Mouse (Mus musculus) bone marrow, adult 2 months (tissue): ENCODE data around the gene Prps2. TPM values are rescaled to one million over a fixed set of nuclear protein-coding genes. Genes with fewer than 3 reads are reported as not detected.
"Not testable (repeated sequence)": the region's sequence is repeated elsewhere in the genome, so short reads cannot be mapped to it uniquely, and the experiment has no call there.

ENCODE experiments used
- H3K27ac ChIP-seq: fragments of 200-500 bp; 2 replicates; pipeline ENCODE4 v1.5.1; 2012; ENCODE audit warnings: low read depth, mild to moderate bottlenecking, control low read depth, inconsistent platforms, low read length; ENCODE audit not compliant: control insufficient read depth, poor library complexity, insufficient read depth
- H3K4me1 ChIP-seq: fragments of 200-500 bp; 2 replicates; pipeline ENCODE4 v1.6.1; 2011; ENCODE audit warnings: low read length; ENCODE audit not compliant: control insufficient read depth, insufficient read depth
- H3K4me3 ChIP-seq: fragments of 200-500 bp; replicated peaks from 2 replicates; pipeline ENCODE3; 2011; ENCODE audit warnings: mild to moderate bottlenecking, low read depth, low read length, control low read depth; ENCODE audit not compliant: control insufficient read depth
- CTCF ChIP-seq: fragments of 200-500 bp; IDR thresholded peaks from 2 replicates; pipeline ENCODE4 v1.5.1; 2011; ENCODE audit warnings: low read length, control low read depth; ENCODE audit not compliant: control insufficient read depth, insufficient read depth
- POLR2A ChIP-seq: fragments of 200-500 bp; IDR thresholded peaks from 2 replicates; pipeline ENCODE4 v1.6.1; 2011; ENCODE audit warnings: low read depth, mild to moderate bottlenecking, control low read depth, low read length, borderline replicate concordance; ENCODE audit not compliant: control insufficient read depth
- WGBS: fragments of 180-500 bp; shearing (Covaris S2); methylation state at CpG from one replicate; pipeline ENCODE4 v1.1.7; 2018; 5-methylcytosine and 5-hydroxymethylcytosine counted together
- polyA plus RNA-seq: library from polyadenylated mRNA; stranded (reverse); fragments of >200 nt; gene quantifications from 2 replicates; pipeline ENCODE4 v1.2.4, GENCODE M21; 2011; ENCODE audit warnings: low replicate concordance; ENCODE audit not compliant: missing spikeins, insufficient read depth, insufficient read length

The Prps2 gene
- polyA plus RNA-seq, 1 experiment: 9.6 TPM

DNA sequence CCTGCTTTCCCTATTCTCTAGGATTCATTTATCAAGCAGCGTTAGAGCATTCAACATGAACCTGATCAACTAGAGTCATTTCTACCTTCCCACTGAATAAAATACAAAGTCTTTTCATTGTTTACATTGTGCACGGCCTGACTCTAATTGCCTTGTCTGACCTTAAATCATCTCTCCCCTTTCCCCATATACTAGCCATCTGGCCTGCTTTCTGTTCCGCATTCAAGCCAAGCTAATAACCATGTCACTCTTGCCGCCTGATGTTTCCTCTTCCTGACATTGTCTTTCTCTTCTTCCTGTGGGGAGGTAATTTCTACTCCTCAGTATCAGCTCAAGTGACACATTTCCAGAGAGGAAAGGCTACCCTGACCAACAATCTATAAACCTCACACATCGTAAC, 66.8 kb downstream of the Prps2 start:
- 31% methylated on average over 5 of the region's 5 CpGs for WGBS
- TF ChIP-seq POLR2A: no peak
- TF ChIP-seq CTCF: no peak
- no peak overlapping the region for H3K27ac ChIP-seq
- H3K4me1 ChIP-seq: no peaks in the 10 kb centered on the region; the same call in 1 of the 2 replicates
- no peak overlapping the region for H3K4me3 ChIP-seq

DNA sequence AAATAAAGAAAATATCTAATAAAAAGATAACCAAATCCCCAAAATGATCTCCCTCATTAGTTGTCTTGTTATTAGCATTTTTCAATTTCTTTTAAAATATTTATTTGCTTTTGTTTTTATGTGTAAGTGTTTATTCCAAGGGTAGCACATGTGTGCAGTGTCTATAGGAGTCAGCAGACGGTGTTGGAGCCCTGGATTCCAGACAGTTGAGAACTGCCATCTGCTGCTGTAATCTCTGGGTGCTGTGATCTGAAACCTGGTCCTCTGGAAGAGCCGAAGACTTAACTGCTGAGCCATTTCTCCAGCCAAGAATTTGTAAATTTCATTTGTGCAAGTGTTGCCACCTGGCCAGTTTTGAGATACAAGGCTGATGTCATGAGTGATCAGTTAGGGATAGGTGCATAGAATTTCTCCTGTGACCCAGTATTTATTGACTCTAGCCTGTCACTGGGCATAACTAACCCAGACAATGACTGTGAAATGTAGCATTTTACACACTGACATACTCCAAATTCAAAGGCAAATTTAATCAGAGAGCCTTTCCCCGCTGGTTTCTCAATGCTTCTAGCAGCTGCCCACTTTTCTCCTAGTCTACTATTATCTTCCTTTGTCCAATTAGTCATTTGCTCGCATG, 67.3 kb downstream of the Prps2 start:
- 55% methylated on average over 4 of the region's 4 CpGs for WGBS
- TF ChIP-seq CTCF: no peak
- Histone ChIP-seq H3K4me1 (no peaks in the 10 kb centered on the region; the same call in 1 of the 2 replicates), H3K27ac (no peak overlapping the region), H3K4me3 (no peak overlapping the region)

DNA sequence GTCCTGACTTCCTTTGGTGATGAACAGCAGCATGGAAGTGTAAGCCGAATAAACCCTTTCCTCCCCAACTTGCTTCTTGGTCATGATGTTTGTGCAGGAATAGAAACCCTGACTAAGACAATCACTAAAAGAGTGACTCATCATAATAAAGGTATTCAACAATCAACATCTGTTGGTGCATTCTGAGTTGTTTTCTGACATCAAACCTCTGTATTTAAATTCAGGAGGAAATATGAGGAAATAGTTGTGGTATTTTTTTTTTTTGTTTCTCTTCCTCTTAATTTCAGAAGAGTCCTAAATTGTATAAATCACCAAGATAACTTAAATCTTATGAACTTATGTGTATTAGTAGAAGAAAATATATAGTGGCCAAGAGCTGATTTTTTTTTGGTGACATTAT, 80.5 kb downstream of the Prps2 start:
- H3K4me3 ChIP-seq, H3K4me1 ChIP-seq, H3K27ac ChIP-seq: not testable (repeated sequence)
- 43% methylated on average over 1 of the region's 1 CpGs for WGBS

Other genes starting within 250 kb of the Prps2 start
- gene Tmsb4x, start 173.4 kb downstream of the Prps2 start, polyA plus RNA-seq: 2,117 and 3,348 TPM in 2 replicates
- 1.4 and 1.5 TPM in 2 replicates for gene Tlr8, start 118.4 kb downstream of the Prps2 start, polyA plus RNA-seq
- 2.9 and 5.7 TPM in 2 replicates for gene Tlr7, start 52.2 kb downstream of the Prps2 start, polyA plus RNA-seq